Mouse (Mus musculus): ENCODE measurements around the gene Gm26657. TPM values are rescaled to one million over a fixed set of nuclear protein-coding genes. Genes with fewer than 3 reads are reported as not detected.
A peak's percentile ranks its signal among the peaks of the same experiment; 100 is the strongest.

The Gm26657 gene
- total RNA-seq, 2 experiments from 2014 or later: not detected

- peak in 1 of 2 experiments; percentile 5 for DNase-seq (ENCODE audit: low spot score in 2 of 2)
- no peak overlapping the region for H3K27ac ChIP-seq
- no peak overlapping the region for H3K4me3 ChIP-seq
- TF ChIP-seq CTCF (conservative IDR thresholded peaks at IDR 0.05): no peak
Observed at GRCm38 (mm10) chr4:56740611-56741010, 741 bp downstream of the Gm26657 start.

- Histone ChIP-seq H3K4me3 (no peak within 1 kb of the TSS), H3K27ac (no peak within 1 kb of the TSS)
- no peak for TF ChIP-seq CTCF (conservative IDR thresholded peaks at IDR 0.05)
- peak in 1 of 2 experiments; percentile 0 for DNase-seq (ENCODE audit: low spot score in 2 of 2)
Observed at GRCm38 (mm10) chr4:56741041-56741493, 1.2 kb downstream of the Gm26657 start, which contains the start of gene Actl7b. Gene Actl7b (minus strand): TSS chr4:56741443.

- no peak for TF ChIP-seq CTCF (conservative IDR thresholded peaks at IDR 0.05)
- Histone ChIP-seq H3K4me3 (no peak overlapping the region), H3K27ac (no peak overlapping the region)
- DNase-seq (ENCODE audit: low spot score in 2 of 2): peak in 1 of 2 experiments; percentile 6
Observed at GRCm38 (mm10) chr4:56742698-56743097, 2.8 kb downstream of the Gm26657 start.

- TF ChIP-seq CTCF (conservative IDR thresholded peaks at IDR 0.05): no peak
- H3K4me3 ChIP-seq: no peak within 1 kb of the TSS
- H3K27ac ChIP-seq: no peak within 1 kb of the TSS
- DNase-seq (ENCODE audit: low spot score in 2 of 2): peak in 1 of 2 experiments; percentile 5
Observed at GRCm38 (mm10) chr4:56743363-56744195, 3.7 kb downstream of the Gm26657 start, which contains the start of gene Actl7a. Gene Actl7a (plus strand): TSS chr4:56743413.

GRCm38 (mm10) chr4:56746345-56746744 is 6.5 kb downstream of the Gm26657 start:
- Histone ChIP-seq H3K27ac (no peak overlapping the region), H3K4me3 (no peak overlapping the region)
- no peak for DNase-seq (ENCODE audit: low spot score in 2 of 2)
- TF ChIP-seq CTCF (conservative IDR thresholded peaks at IDR 0.05): no peak

GRCm38 (mm10) chr4:56747456-56747855 is 7.6 kb downstream of the Gm26657 start:
- Histone ChIP-seq H3K4me3 (no peak overlapping the region), H3K27ac (no peak overlapping the region)
- DNase-seq (ENCODE audit: low spot score in 2 of 2): no peak
- no peak for TF ChIP-seq CTCF (conservative IDR thresholded peaks at IDR 0.05)

- Histone ChIP-seq H3K4me3 (no peak overlapping the region), H3K27ac (no peak overlapping the region)
- no peak for DNase-seq (ENCODE audit: low spot score in 2 of 2)
- no peak for TF ChIP-seq CTCF (conservative IDR thresholded peaks at IDR 0.05)
Observed at GRCm38 (mm10) chr4:56756021-56756420, 16.2 kb downstream of the Gm26657 start.

GRCm38 (mm10) chr4:56756966-56757600 is 17.2 kb downstream of the Gm26657 start:
- no peak overlapping the region for H3K27ac ChIP-seq
- TF ChIP-seq CTCF (conservative IDR thresholded peaks at IDR 0.05): no peak
- peak in 1 of 2 experiments; percentile 6 for DNase-seq (ENCODE audit: low spot score in 2 of 2)
- no peak overlapping the region for H3K4me3 ChIP-seq

- no peak for TF ChIP-seq CTCF (conservative IDR thresholded peaks at IDR 0.05)
- no peak overlapping the region for H3K4me3 ChIP-seq
- DNase-seq (ENCODE audit: low spot score in 2 of 2): peak in 1 of 2 experiments; percentile 3
Observed at GRCm38 (mm10) chr4:56757693-56758092, 17.8 kb downstream of the Gm26657 start.

GRCm38 (mm10) chr4:56767861-56768284 is 28.0 kb downstream of the Gm26657 start:
- no peak for DNase-seq (ENCODE audit: low spot score in 2 of 2)
- no peak for TF ChIP-seq CTCF (conservative IDR thresholded peaks at IDR 0.05)
- H3K27ac ChIP-seq: no peak overlapping the region
- H3K4me3 ChIP-seq: no peak overlapping the region

More at GRCm38 (mm10) chr4:56757693-56758092, 17.8 kb downstream of the Gm26657 start:
- H3K27ac ChIP-seq: no peak overlapping the region

- Histone ChIP-seq H3K4me3 (no peak overlapping the region), H3K27ac (no peak overlapping the region)
- no peak for DNase-seq (ENCODE audit: low spot score in 2 of 2)
- TF ChIP-seq CTCF (conservative IDR thresholded peaks at IDR 0.05): no peak
Observed at GRCm38 (mm10) chr4:56768913-56769312, 29.0 kb downstream of the Gm26657 start.

- no peak overlapping the region for H3K4me3 ChIP-seq
- H3K27ac ChIP-seq: no peak overlapping the region
- no peak for DNase-seq (ENCODE audit: low spot score in 2 of 2)
- TF ChIP-seq CTCF (conservative IDR thresholded peaks at IDR 0.05): no peak
Observed at GRCm38 (mm10) chr4:56771065-56771464, 31.2 kb downstream of the Gm26657 start.

Other genes with a start within 250 kb of the Gm26657 start
- gene Actl7b, start 1.4 kb downstream of the Gm26657 start, total RNA-seq (2021): under 1 TPM; 0.26 to 0.32 TPM
- gene Actl7a, start 3.3 kb downstream of the Gm26657 start, total RNA-seq (2021): not detected
- 10 to 100 TPM; 61.9 to 63.7 TPM for gene Elp1, start 62.3 kb downstream of the Gm26657 start, total RNA-seq (2021)
- 10 to 100 TPM; 17.6 to 18.1 TPM for gene Fam206a, start 62.3 kb downstream of the Gm26657 start, total RNA-seq (2021)
- 10 to 100 TPM; 14.3 to 17.4 TPM for gene Ctnnal1, start 125.1 kb downstream of the Gm26657 start, total RNA-seq (2021)
- 10 to 100 TPM; 33.7 to 37.2 TPM for gene Tmem245, start 207.4 kb downstream of the Gm26657 start, total RNA-seq (2021)

All from layer of hippocampus, adult 2 months (tissue).